Mouse (Mus musculus) megakaryocyte, adult 5-6 weeks (primary cell): ENCODE data around the gene Slc15a2. TPM values are rescaled to one million over a fixed set of nuclear protein-coding genes. Genes with fewer than 3 reads are reported as not detected.

Experiments used
- ATAC-seq: 2 replicates; pipeline ENCODE4 v1.8.0; 2016; ENCODE audit warnings: mild to moderate bottlenecking, inconsistent platforms; ENCODE audit not compliant: poor library complexity, severe bottlenecking
- total RNA-seq, 2 experiments: library from RNA; stranded (forward) in 1 of 2; stranded (reverse) in 1 of 2; fragments of 153-499, 151-499 nt in 1 of 2; fragments of 221-1000, 200-1000 nt in 1 of 2; gene quantifications; 2 replicates each; pipeline versions ENCODE4 v1.2.3 to v1.2.4; 2015 to 2017

Slc15a2 gene
- total RNA-seq, 2 experiments from 2014 or later: 4.1 to 7.5 TPM

DNA sequence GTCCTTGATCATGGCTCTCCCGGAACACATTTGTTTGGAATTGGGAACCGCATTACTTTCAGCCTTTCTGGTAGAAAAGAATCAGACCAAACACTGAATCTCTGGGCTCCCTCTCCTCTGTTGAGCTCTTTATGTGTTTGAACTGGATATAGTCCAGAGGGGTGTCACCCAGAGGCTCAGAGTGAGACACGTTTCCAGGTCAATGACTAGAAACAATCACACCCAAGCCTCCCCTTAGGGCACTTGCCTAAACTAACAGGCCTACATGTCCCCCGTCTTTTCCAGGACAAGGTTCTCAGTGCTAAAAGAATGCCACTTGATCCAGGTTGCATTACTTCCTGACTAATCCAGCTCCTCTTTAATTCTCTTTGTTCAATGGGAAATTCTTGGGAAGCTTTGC is 13.9 kb downstream of the Slc15a2 start:
- ATAC-seq: no peak

DNA sequence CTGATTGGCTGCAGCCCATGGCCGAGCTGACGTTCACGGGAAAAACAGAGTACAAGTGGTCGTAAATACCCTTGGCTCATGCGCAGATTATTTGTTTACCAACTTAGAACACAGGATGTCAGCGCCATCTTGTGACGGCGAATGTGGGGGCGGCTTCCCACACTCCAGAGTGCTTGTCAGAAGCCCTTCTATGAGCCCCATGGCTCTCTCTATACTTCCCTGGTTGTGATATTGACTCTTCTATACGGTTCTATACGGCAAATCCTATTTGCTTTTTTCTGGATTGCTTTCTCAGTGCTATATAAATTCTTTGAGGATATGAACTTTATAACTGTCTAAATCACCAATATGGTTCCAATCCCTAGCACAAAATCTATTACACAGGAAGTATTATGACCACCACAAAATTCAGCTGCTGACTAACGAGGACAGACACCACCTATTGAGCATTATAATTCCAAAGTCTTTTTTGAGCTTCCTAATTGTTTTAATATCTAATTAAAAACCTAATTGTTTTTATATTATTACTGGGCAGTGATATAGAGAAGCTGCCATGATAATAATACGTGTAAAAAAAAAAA is 14.5 kb downstream of the Slc15a2 start:
- ATAC-seq: peak; percentile 63; the same call in 1 of the 2 replicates

DNA sequence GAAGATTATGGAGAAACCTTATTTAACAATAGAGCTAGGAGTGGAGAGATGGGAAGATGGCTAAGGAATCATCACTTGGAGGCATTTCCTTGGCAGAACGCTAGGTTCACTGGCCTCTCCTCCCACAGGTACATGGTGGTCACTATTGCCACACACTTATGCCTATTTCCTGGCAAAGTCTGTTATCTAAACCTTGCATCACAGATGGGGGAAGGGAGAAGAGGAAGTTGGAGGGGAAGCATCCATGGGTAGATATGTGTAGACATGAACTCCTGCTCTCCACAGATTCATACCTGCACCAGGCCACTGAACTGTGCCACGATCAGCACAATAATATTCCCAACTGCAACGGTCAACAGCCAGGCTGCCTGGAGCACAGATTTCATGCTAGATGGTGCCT is 32.8 kb downstream of the Slc15a2 start:
- ATAC-seq: peak; percentile 57

DNA sequence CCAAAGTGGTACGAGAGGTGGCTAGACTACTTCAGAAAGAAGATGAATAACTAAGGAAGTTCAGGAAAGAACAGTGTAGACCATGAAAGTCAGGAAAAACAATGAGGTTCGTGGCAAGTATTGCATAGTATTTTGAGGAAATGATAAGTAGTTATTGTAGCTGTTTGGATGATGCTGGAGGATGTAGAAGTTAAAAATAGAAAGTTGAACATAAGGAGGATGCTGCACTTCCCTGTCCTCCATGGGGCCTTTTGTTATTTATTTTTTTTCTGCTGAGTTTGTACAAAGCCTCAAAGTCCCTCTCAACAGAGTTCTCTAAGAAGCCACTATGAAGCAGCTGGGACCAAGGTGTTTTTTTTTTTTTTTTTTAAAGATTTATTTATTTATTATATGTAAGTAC is 37.0 kb downstream of the Slc15a2 start:
- peak; percentile 57 for ATAC-seq

DNA sequence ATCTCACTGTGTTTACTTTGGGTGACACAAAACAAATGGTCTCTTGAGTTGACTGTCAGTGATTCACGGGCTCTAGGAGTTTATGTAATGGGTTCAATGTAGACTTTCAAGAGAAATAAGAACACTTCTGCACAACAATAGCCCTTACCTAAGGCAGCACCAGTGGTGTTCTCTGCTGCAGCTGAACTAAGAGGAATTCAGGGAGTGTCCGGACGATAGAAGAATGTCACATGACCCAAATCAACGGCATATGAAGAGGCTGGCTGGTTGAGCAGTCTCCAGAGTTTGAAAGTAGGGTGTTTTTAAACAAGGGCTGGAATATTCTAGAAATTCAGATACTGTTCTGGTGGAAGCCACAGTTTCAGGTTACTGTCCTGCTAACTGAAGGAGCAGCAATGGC is 37.7 kb downstream of the Slc15a2 start:
- ATAC-seq: no peak

DNA sequence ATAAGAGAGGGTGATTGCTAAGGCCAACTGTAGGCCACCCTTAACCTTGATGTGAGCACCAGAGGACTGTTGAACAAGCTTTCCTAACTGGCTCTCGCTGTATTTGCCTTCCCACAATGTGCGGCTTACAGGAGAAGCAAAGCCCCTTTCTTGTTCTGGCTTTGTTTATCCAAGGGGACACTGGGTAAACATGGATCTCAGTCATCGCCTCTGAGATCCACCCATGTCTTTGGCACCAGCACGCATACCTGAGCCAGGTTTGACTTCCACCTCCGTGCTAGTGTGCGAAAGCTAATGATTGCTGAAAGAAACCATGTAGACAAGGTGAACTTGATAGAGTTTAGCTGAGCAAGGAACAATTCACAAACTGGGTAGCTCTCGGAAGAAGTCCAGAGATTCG is 41.2 kb downstream of the Slc15a2 start:
- no peak for ATAC-seq

DNA sequence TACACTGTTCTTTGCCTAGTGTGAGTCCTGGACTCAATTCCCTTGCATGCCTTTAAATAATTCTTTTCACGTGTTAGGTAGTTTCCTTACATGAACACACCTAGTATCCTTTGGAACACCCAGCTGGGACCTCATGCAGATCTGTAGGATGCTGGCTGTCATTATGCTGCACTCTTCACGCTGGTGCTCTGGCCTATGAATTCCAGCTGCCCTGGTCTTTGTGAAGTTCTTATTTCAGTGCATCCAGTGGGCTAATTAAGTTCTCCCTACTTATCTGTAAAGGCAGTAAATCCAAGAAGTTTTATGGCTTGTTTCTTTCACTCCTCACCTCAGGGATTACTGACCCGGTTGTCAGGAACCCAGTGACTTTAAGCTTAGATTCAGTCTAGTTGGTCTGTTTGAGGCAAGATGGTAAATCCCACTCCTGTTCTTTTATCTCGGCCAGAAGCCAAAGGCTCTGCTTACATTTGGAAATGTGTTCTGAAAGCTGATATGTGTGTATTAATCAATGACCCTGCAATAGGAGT is 45.3 kb downstream of the Slc15a2 start:
- no peak for ATAC-seq

DNA sequence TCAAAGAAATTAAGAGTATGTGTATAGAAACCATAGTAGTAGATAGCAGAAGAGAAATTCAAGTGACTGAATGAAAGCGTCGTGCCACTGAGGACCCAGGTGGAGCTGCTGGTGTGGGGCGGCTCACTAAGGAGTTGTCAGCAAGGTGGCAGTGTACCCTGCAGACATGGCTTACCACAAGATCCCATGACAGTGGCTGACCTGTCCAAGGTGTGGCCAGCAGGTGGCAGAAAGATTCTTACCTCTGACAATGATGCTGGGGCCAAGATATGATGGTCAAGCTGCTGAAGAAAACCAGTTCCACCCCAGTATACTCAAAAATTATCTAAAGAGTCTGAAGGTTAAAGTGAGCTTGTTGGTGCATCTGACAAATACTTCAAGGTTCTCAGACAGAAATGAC is 49.3 kb downstream of the Slc15a2 start:
- no peak for ATAC-seq

DNA sequence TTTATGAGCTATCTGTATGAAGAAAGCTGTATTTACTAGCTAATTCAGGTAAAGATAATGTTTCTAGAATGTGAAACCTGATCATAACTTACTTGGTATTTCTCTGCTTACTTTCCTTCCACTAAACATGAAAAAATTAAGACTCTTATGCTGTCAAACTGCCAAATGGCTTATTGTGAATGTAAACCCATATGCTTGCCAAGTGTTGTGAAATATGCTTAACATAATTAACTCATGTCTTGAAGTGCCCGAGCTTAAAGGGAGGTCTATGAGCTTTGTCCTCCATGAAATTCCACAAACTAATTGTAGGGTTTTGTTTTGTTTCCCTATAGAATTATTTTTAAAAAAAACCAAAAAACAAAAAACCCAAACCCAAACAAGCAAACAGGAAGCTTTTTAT is 50.9 kb downstream of the Slc15a2 start:
- ATAC-seq: no peak

DNA sequence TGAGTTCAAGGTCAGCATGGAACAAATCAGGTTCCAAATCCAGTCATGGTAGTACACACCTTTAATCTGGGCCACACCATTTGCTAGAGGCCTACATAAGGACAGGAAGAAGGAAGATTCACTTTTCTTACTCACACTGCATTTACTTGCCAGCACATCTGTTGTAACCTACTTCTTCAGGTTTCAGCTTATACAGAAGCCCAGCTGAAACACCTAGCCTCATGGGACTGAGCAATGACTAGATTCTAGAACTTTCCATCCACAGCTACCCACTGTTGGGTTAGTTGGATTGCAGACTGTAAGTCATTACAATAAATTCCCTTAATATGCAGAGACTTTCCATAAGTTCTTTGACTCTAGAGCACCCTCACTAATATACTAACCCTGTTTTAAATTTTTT is 52.2 kb downstream of the Slc15a2 start:
- no peak for ATAC-seq

DNA sequence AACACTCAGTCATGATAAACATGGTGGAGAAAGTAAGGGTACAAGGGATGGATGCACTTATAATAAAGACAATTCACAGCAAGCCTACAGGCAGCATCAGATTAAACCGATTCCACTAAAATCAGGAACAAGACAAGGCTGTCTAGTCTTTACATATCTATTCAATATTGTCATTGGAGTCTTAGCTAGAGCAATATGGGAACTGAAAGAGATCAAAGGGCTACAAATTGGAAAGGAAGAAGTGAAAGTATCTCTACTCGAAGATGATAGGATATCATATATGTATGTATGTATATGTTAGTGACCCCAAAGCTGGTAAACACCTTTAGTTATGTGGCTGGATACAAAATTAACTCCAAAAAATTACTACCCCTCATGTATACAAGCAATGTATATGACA is 55.8 kb downstream of the Slc15a2 start:
- peak; percentile 70 for ATAC-seq

DNA sequence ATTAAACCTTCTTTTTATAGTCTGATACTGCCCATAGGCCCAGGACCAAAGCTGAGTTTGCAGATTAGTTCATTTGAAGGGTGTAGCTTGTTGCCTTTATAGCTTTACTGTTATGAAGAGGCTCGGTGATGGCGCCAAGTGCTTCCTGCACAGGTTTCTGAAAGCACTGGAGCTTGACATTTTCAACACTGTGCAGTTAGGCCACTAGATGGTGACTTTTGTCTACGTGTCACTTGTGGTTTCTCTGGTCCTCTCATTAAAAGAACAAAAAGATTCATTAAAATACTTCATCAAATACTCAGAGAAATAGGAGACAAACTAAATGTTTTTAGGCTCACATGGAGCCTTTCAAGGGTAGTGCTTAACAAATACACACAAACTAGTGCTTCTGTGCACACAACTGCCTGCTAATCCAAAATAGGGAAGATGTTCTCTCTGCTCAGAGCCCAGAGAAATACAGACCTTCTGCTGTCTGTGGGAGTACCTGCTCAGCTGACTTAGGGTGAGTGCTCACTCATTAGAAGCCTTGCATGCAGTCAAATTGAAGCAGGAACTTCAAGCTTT is 60.8 kb downstream of the Slc15a2 start:
- ATAC-seq: no peak

DNA sequence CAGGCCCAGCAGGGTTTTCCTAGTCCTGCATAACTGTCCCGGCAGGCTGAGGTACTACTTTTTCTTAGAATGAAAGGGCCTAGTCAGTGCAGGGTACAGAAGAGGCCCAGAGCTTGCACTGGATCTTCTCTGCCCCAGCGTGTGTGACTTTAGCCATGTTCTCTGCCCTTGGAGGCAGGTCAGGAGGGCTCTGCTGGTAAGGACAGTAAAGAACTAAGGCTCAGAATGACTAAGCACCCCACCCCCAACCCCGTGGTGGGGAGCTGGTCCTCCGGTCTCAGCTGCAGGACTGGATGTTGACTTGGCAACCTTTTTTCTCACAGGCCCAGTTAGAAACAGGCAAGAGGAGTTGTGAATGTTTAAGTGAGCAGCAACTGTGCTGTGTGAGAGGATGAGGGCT is 62.0 kb downstream of the Slc15a2 start:
- ATAC-seq: no peak

DNA sequence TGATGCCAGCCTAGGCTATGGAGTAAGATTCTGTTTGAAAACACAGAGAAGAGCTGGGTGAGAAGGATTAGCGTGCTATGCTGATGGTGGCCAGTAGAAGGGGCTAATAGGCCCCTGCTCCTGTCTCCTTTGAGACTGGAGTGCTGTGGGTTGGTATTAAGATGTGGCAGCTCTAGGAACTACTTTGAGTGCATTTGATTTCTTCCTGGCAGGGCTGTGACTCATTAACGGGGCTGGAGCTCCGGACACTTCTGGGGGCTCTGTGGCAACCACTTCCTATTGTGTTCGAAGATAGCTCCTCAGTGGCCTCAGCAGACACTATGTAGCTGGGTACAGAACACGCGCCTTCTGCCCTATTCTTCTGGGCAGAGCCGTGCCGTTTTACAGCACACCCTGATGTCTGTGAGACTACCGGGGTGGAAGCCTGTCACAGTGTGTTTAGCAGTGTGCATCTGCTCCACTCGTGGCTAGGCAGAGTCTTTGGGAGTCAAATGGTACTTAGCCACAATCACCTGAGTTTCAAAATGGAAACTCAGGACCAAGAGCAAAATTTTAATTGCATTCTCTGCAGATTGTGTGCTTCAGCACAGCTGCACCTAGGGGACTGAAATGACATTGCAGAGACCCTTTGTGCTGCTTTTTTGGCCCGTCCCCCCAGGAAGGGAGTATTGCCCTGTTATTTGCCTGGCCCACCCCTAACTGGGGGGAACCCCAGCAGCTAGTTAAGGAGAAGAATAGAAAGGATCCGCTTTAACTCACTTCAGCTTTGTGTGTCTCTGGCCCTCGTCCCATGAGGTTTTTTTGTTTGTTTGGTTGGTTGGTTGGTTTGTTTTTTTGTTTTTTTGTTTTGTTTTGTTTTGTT is 64.3 kb downstream of the Slc15a2 start:
- ATAC-seq: peak; percentile 53

DNA sequence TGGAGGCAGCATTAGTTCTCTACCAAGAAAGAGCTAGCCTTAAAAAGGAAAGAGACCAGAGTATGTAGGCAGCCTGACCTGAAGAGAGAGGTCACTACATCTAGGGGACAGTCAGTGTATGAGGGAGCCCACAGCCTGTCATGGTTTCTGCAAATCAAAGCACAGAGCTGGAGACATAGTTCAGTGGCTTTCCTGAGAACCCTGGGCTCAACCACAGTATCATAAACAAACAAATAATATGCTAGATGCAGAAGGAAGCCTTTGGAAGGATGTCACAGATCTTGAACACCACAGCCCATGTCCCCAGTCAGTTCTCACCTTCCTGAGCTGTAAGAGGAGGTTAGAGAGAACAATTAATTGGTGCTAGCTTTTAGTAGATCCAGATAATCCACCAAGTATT is 66.1 kb downstream of the Slc15a2 start:
- no peak for ATAC-seq

DNA sequence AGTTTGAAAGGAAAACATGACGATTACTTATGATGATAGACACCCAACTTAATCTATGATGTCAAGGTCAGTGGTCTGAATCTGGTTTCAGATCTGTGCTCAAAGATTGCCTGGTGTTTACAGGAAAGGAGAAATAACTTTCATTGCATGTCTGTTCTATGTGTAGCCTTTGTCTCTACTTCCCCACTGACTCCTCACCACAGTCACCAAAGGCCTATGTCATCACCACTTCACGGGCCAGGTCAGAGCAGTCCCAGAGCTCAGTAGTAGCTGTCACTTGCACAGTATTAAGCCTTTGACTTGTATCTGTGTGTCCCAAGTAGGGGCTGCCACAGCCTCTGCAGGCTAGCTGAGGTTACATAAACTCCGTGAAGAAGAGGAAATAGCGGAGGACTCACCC is 67.3 kb downstream of the Slc15a2 start:
- ATAC-seq: peak; percentile 87

DNA sequence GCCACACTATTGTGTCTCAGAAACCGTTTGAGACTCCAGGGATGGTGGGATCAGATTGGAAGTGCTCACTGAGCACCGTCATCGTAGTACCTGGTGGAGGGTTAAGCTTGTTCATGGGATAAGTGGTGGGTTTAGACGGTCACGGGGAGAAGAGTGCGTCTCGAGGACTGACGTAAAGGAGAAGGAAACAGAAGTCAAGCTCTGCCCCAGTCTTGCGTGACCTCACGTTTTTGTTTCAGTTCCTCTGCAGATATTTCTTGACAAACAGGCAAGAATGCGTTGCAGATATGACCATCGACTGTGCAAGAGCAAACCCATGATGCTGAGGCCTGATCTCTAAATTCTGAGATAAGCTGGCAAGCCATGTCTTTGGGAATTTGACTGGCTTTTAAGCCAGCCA is 73.0 kb downstream of the Slc15a2 start:
- ATAC-seq: peak; percentile 83

DNA sequence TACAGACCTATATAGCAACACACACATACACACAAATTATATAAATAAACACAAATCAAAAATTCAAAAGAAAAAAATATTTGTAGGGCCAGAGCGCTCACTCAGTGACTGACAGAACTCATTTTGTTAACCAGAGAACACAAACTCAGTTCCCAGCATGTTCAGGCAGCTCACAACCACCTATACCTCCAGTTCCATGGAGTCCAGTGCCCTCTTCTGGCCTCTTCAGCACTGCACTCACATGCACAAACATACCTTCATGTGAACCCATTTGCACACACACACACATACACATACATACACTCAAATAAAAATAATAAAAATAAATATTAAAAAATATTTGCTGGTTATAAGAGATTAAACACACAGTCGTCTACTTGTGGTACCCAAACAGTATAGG is 74.0 kb downstream of the Slc15a2 start:
- no peak for ATAC-seq

DNA sequence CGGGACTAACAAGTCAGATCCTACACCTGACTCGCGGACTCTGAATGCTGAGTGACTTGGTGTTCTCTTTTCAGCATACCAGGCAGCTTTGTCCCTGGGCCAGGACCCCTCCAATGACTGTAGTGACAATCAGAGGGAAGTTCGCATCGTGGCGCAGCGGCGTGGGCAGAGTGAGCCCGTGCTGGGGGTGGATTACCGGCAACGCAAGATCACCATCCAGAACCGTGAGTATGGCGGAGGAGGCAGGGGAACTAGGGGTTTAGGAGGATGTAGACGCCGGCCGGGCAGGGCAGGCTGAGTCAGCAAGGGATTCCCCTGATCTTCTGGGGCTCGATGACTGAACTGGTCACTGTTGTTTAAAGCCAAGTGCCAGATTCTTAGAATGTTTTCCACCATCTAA is 75.4 kb downstream of the Slc15a2 start:
- ATAC-seq: peak; percentile 45

DNA sequence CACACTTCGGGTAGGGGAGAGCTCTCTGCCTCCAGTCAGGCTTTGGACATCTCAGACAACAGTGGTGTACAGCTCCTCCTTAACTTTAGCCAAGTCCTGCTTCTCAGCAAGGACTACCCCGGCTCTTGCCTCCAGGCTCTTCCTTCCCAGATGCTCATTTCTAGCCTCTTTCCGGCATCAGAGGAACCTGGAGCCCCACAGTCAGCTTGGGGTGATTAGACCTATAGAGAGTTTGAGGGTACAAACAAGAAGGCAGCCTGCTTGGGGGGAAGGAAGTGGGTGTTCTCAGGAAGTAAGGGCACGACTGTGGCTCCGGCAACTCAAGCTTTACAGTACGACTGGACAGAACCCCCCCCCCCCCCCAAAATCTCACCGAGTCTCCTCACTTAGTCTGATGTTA is 76.0 kb downstream of the Slc15a2 start:
- ATAC-seq: no peak

DNA sequence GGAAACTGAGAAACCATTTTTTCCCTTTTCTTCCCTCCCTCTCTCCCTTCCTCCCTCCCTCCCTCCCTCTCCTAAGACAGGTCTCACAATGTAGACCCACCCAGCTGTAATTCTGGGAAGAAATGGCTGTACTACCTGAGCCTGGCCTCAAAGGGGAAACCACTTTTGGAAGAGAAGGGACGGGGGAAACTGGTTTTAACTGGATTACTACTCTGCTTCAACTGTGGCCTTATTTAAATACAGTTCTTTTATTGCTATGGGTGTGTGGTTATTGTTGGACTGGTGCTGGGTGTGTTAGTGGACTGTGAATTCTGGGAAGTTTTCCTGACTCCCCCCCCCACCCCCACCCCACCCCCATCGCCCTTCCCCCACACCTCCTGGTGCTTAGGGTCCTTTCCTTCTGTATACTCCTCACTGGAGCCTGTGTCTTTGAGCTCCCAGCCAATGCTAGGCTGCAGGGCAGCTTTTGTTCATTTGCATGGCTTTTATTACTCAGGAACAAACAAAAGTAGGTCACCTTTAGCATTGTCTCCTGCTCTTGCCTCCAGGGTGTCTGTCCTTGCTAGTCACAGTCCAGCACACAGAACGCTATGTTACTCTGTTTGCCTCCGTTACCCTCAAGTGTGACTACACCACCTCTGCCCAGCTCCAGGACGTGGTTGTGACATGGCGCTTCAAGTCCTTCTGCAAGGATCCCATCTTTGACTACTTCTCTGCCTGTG is 76.9 kb downstream of the Slc15a2 start:
- no peak for ATAC-seq
